Comparison of ENCODE assay signal across 24 mouse cellular contexts in the genomic region with DNA sequence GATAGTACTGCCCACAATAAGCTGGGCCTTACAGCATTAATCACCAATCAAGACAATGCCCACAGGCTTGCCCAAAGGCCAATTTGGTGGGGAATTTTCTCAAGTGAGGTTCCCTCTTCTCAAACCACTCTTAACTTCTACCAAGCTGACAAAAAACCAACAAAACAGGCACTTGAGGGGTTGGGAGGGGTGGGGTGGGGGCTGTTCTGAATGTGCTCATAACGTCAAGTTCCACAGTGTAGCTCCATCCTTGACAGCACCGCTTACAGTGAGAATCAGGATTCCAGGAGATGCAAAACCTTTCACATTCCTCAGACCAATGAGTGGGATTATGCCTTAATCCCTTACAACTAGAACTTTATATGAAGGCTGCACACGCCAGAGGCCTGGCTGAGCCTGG. TPM values are rescaled to one million over a fixed set of nuclear protein-coding genes. Genes with fewer than 3 reads are reported as not detected.
"Had no signal": no experiment of that assay in that cellular context is flagged by ENCODE, and none has a peak within 500 bp of the region (broad histone marks: within the 10 kb centered on the region; RNA-seq: fewer than 3 reads in every experiment).

No protein-coding gene starts in this region.

- DNase-seq: kidney, adult 18-20 months; kidney, adult 9 months; kidney, postnatal 14 days; kidney, postnatal 4 days; layer of hippocampus, postnatal 36 days; liver; lung, adult 18-20 months; lung, postnatal 14 days; spleen, adult 18-20 months; thymus, adult 2 months; thymus, postnatal 14 days; thymus, postnatal 4 days had no signal

- H3K27me3 ChIP-seq: limb, embryonic 13.5 days; liver, embryonic 12.5 days; liver, embryonic 15.5 days; megakaryocyte, embryonic 14.5 days; midbrain, embryonic 13.5 days; neural tube, embryonic 12.5 days; neural tube, embryonic 15.5 days; stomach, embryonic 15.5 days had no signal

- H3K4me2 ChIP-seq: limb, embryonic 13.5 days; liver, embryonic 12.5 days; liver, embryonic 15.5 days; midbrain, embryonic 13.5 days; neural tube, embryonic 12.5 days; neural tube, embryonic 15.5 days; stomach, embryonic 15.5 days had no signal

- H3K27ac ChIP-seq: limb, embryonic 10.5 days; limb, embryonic 13.5 days; liver, embryonic 12.5 days; liver, embryonic 15.5 days; midbrain, embryonic 10.5 days; midbrain, embryonic 13.5 days; neural tube, embryonic 12.5 days; neural tube, embryonic 15.5 days had no signal

- H3K4me3 ChIP-seq: limb, embryonic 10.5 days; limb, embryonic 13.5 days; liver, embryonic 12.5 days; liver, embryonic 15.5 days; megakaryocyte, embryonic 14.5 days; midbrain, embryonic 10.5 days; midbrain, embryonic 13.5 days; neural tube, embryonic 12.5 days; neural tube, embryonic 15.5 days; stomach, embryonic 15.5 days had no signal

- ATAC-seq: inflammation-experienced regulatory T-cells, adult 6 months; intestine, embryonic 16.5 days; liver, embryonic 12.5 days; midbrain, embryonic 13.5 days had no signal

- H3K9me3 ChIP-seq: limb, embryonic 10.5 days; limb, embryonic 13.5 days; liver, embryonic 12.5 days; liver, embryonic 15.5 days; megakaryocyte, embryonic 14.5 days; midbrain, embryonic 10.5 days; midbrain, embryonic 13.5 days; neural tube, embryonic 12.5 days; neural tube, embryonic 15.5 days; stomach, embryonic 15.5 days had no signal

- H3K4me1 ChIP-seq: limb, embryonic 10.5 days; limb, embryonic 13.5 days; liver, embryonic 12.5 days; liver, embryonic 15.5 days; midbrain, embryonic 13.5 days; neural tube, embryonic 12.5 days; neural tube, embryonic 15.5 days had no signal

- H3K9ac ChIP-seq: limb, embryonic 13.5 days; liver, embryonic 12.5 days; liver, embryonic 15.5 days; midbrain, embryonic 13.5 days; neural tube, embryonic 12.5 days; neural tube, embryonic 15.5 days; stomach, embryonic 15.5 days had no signal

RNA-seq across cellular contexts. Expression of a gene that starts 52.8 kb away (rescaled TPM):
- polyA plus RNA-seq: limb, embryonic 10.5 days had no signal
